Mouse (Mus musculus): ENCODE measurements around the gene Gpatch8.

DNA sequence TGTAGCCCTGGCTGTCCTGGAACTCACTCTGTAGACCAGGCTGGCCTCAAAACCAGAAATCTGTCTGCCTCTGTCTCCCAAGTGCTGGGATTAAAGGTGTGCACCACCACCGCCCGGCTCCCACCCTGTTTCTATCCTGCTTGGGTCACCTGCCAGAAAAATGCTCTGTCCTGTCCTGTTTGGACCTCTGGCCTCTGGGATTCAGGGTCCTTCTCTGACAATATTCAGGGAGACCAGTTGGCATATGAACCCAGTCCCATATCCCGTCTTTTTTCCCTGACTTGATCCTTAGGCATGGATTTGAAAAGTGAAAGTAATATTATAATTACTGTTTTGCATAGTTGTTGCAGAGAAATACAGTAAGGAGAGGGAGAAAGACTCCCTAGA is 124.5 kb downstream of the Gpatch8 start:
- TF ChIP-seq CTCF (IDR thresholded peaks at IDR 0.05) (no peak), EP300 (IDR thresholded peaks at IDR 0.05; ENCODE audit: insufficient read depth, low read depth, low read length) (no peak), POLR2A (IDR thresholded peaks at IDR 0.05; ENCODE audit: insufficient read depth, low read depth, low read length) (no peak)
